Mouse (Mus musculus) forebrain, embryonic 14.5 days (tissue): ENCODE results near the gene Gstm1. TPM values are rescaled to one million over a fixed set of nuclear protein-coding genes. Genes with fewer than 3 reads are reported as not detected.
A peak's percentile ranks its signal among the peaks of the same experiment; 100 is the strongest.
"Not testable (repeated sequence)": the region's sequence is repeated elsewhere in the genome, so short reads cannot be mapped to it uniquely, and the experiment has no call there.

Experiments
- ATAC-seq: fragments of 200-750 bp; cut with Nextera tagmentation; 2 replicates; pipeline ENCODE4 v1.8.0; 2017; ENCODE audit warnings: mild to moderate bottlenecking, moderate library complexity
- DNase-seq: peaks from one replicate; pipeline ENCODE4 v3.0.0-alpha.2; 2015; ENCODE audit warnings: low spot score
- H3K27ac ChIP-seq: fragments of 300-500 bp; sonication (generic); 2 replicates; pipeline ENCODE4 v1.5.1; 2014; ENCODE audit warnings: low read depth, mild to moderate bottlenecking, control low read depth, low read length, moderate library complexity
- H3K27me3 ChIP-seq: fragments of 300-500 bp; sonication (generic); replicated peaks from 2 replicates; pipeline ENCODE4 v1.6.1; 2014; ENCODE audit warnings: low read length, control low read depth, mixed read lengths; ENCODE audit not compliant: control insufficient read depth, insufficient read depth
- H3K36me3 ChIP-seq: fragments of 300-500 bp; sonication (generic); 2 replicates; pipeline ENCODE4 v1.6.1; 2014; ENCODE audit warnings: low read length, control low read depth; ENCODE audit not compliant: control insufficient read depth, insufficient read depth
- H3K4me1 ChIP-seq: fragments of 300-500 bp; sonication (generic); 2 replicates; pipeline ENCODE4 v1.6.1; 2014; ENCODE audit warnings: antibody characterized with exemption, low read length, control low read depth; ENCODE audit not compliant: control insufficient read depth, insufficient read depth
- H3K4me2 ChIP-seq: fragments of 300-500 bp; sonication (generic); 2 replicates; pipeline ENCODE4 v1.6.1; 2014; ENCODE audit warnings: mild to moderate bottlenecking, control low read depth, low read length
- H3K4me3 ChIP-seq: fragments of 300-500 bp; sonication (generic); 2 replicates; pipeline ENCODE4 v1.5.1; 2014; ENCODE audit warnings: low read depth, low read length, control low read depth
- H3K9ac ChIP-seq: fragments of 300-500 bp; sonication (generic); 2 replicates; pipeline ENCODE4 v1.6.1; 2014; ENCODE audit warnings: mild to moderate bottlenecking, low read length, control low read depth, moderate library complexity
- H3K9me3 ChIP-seq: fragments of 300-500 bp; sonication (generic); replicated peaks from 2 replicates; pipeline ENCODE4 v1.6.1; 2016; ENCODE audit warnings: low read length, control low read depth, mixed read lengths; ENCODE audit not compliant: control insufficient read depth
- WGBS: fragments of 180-500 bp; shearing (Covaris S2); extraction: QIAGEN DNeasy Blood & Tissue Kit; methylation state at CpG from one replicate; pipeline ENCODE4 v1.1.7; 2014; 5-methylcytosine and 5-hydroxymethylcytosine counted together
- polyA plus RNA-seq: library from polyadenylated mRNA; unstranded; fragments of >200 nt; fragmentation: Nextera tagmentation; extraction: Ambion mirVana; gene quantifications from 2 replicates; pipeline ENCODE4 v1.2.1, GENCODE M21; 2014

Gene Gstm1
- polyA plus RNA-seq, 1 experiment from 2014 or later: 50.5 TPM

GRCm38 (mm10) chr3:108022650-108023049, 4.9 kb upstream of the Gstm1 start:
- H3K4me2 ChIP-seq: no peak overlapping the region
- DNase-seq: no peak
- WGBS: 77% methylated on average over 6 of the region's 6 CpGs

GRCm38 (mm10) chr3:108020351-108021022, 2.7 kb upstream of the Gstm1 start:
- ATAC-seq, H3K4me2 ChIP-seq, H3K4me3 ChIP-seq, H3K9ac ChIP-seq, H3K36me3 ChIP-seq, H3K27me3 ChIP-seq, H3K27ac ChIP-seq, DNase-seq, H3K4me1 ChIP-seq, H3K9me3 ChIP-seq: not testable (repeated sequence)
- 93% methylated on average over 11 of the region's 11 CpGs for WGBS

More at GRCm38 (mm10) chr3:108022650-108023049, 4.9 kb upstream of the Gstm1 start:
- ATAC-seq: no peak
- Histone ChIP-seq H3K27me3 (no peaks in the 10 kb centered on the region), H3K36me3 (no peaks in the 10 kb centered on the region), H3K9ac (no peak overlapping the region), H3K27ac (no peak overlapping the region), H3K4me1 (no peaks in the 10 kb centered on the region), H3K9me3 (no peaks in the 10 kb centered on the region), H3K4me3 (no peak overlapping the region)

DNA sequence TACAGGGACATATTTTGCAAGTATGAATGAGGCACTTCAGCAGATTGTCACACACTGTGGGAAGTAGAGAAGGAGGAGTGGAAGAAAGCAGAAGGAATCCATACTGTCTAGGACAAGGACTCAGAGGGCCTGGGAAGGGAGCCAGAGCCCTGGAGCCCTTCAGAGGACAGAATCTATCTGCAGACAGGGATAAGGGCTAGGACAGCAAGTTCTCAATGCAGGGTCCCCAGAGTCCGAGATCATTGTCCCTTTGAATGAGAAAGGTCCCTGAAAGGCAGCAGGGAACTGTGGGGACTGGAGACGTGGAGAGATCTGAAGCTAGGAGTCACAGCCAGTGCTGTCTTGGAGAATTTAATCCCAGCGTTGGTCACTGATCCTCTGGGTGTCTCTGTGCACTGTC, 1.5 kb upstream of the Gstm1 start:
- H3K27me3 ChIP-seq, H3K9ac ChIP-seq, H3K27ac ChIP-seq, H3K4me1 ChIP-seq, H3K4me3 ChIP-seq, ATAC-seq, H3K36me3 ChIP-seq, H3K9me3 ChIP-seq, DNase-seq, H3K4me2 ChIP-seq: not testable (repeated sequence)
- WGBS: 62% methylated on average over 3 of the region's 3 CpGs

GRCm38 (mm10) chr3:108018190-108018820, 532 bp upstream of the Gstm1 start:
- Histone ChIP-seq H3K9me3 (no peaks in the 10 kb centered on the region), H3K27me3 (no peaks in the 10 kb centered on the region), H3K36me3 (no peaks in the 10 kb centered on the region), H3K27ac (peak overlapping the region; percentile 50; the same call in 1 of the 2 replicates), H3K4me1 (0 out of 2 replicates have a peak, but pooled peaks cover 2% of the 10 kb centered on the region), H3K4me3 (peak overlapping the region; percentile 36), H3K4me2 (peak overlapping the region; percentile 81), H3K9ac (peak overlapping the region; percentile 56)
- DNase-seq: no peak
- 0 out of 2 replicates have a peak, but pooled peaks have one; percentile 9 for ATAC-seq
- WGBS: 27% methylated on average over 14 of the region's 14 CpGs

DNA sequence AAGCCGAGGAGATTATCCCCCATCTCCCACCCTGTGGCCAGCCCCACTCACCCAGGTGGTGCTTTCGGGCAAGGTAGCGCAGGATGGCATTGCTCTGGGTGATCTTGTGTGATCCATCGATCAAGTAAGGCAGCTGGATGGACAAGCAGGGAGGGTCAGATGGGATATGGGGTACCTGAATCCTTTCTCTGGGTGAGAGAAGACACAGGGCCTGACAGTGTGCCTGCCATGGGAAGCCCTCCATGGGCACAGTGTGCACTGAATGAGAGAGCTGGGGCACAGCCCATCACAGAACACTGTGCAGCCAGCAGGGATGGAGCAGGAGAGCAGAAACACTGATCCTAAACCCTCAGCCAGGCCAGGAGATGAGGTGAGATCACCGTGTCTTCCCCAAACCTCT, 1.3 kb downstream of the Gstm1 start:
- H3K4me3 ChIP-seq, H3K9ac ChIP-seq, H3K9me3 ChIP-seq, H3K36me3 ChIP-seq, H3K27me3 ChIP-seq, H3K27ac ChIP-seq, H3K4me1 ChIP-seq, DNase-seq, ATAC-seq: not testable (repeated sequence)
- WGBS: 92% methylated on average over 5 of the region's 5 CpGs
- peak overlapping the region; percentile 81; the same call in 1 of the 2 replicates for H3K4me2 ChIP-seq

DNA sequence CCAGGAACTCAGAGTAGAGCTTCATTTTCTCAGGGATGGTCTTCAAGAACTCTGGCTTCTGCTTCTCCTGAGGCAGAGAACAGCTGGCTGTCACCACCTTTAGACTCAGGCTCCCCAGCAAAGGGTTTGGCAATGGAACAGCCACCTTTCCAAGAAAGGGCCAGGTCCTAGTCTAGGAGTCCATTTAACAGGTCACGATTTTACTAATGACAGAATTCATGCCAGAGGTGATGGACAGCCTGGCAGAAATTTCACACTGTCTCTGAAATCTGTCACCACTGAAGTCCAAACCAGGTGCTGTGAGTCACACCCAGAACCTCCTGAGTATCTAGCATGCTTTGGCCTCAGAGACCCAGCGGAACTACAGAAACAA, 2.8 kb downstream of the Gstm1 start:
- H3K4me2 ChIP-seq: no peak overlapping the region
- 0 out of 2 replicates have a peak, but pooled peaks cover 6% of the 10 kb centered on the region for H3K4me1 ChIP-seq
- no peak overlapping the region for H3K4me3 ChIP-seq
- H3K27ac ChIP-seq: no peak overlapping the region
- H3K36me3 ChIP-seq: no peaks in the 10 kb centered on the region
- no peak for ATAC-seq
- DNase-seq: no peak
- H3K9me3 ChIP-seq: no peaks in the 10 kb centered on the region
- H3K27me3 ChIP-seq: no peaks in the 10 kb centered on the region
- 93% methylated on average over 2 of the region's 2 CpGs for WGBS
- no peak overlapping the region for H3K9ac ChIP-seq

GRCm38 (mm10) chr3:108014098-108014973, 3.4 kb downstream of the Gstm1 start:
- Histone ChIP-seq H3K4me2 (no peak overlapping the region), H3K9ac (no peak overlapping the region), H3K27me3 (no peaks in the 10 kb centered on the region), H3K36me3 (no peaks in the 10 kb centered on the region), H3K4me1 (0 out of 2 replicates have a peak, but pooled peaks cover 6% of the 10 kb centered on the region), H3K27ac (no peak overlapping the region), H3K4me3 (no peak overlapping the region), H3K9me3 (no peaks in the 10 kb centered on the region)
- DNase-seq (no peak), ATAC-seq (no peak)
- 95% methylated on average over 7 of the region's 8 CpGs for whole genome bisulfite sequencing

DNA sequence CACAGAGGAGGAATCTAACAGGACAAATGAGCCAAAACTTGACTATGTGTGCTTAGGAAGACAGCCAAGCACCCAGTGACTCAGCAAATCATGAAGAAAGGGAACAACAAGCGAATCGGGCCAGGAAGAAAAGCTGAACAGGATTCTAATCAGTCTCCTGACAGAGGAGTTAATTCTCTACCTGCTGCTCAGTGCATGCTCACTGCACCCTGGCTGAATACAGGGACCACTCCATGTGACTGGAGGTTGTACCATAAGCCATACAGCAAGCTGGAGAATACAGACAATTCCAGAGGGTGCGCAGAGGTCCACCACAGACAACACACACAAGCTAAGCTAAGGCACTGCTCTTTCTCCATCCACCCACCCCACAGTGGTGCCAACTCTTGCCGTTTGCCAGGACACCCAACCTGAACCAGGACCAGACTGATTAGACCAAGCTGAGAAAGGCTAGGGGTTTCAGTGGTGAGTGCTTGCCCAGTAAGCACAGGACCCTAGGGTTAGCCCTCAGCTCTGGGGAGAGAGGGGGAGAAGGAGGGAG, 4.4 kb downstream of the Gstm1 start:
- peak; percentile 14 for DNase-seq
- Histone ChIP-seq H3K27me3 (no peaks in the 10 kb centered on the region), H3K27ac (no peak overlapping the region), H3K4me2 (no peak overlapping the region), H3K9me3 (no peaks in the 10 kb centered on the region), H3K9ac (no peak overlapping the region), H3K36me3 (no peaks in the 10 kb centered on the region), H3K4me1 (0 out of 2 replicates have a peak, but pooled peaks cover 6% of the 10 kb centered on the region), H3K4me3 (no peak overlapping the region)
- 86% methylated on average over 4 of the region's 4 CpGs for WGBS
- no peak for ATAC-seq
